Mouse (Mus musculus): ENCODE measurements around the gene Pax2.

Gene Pax2

DNA sequence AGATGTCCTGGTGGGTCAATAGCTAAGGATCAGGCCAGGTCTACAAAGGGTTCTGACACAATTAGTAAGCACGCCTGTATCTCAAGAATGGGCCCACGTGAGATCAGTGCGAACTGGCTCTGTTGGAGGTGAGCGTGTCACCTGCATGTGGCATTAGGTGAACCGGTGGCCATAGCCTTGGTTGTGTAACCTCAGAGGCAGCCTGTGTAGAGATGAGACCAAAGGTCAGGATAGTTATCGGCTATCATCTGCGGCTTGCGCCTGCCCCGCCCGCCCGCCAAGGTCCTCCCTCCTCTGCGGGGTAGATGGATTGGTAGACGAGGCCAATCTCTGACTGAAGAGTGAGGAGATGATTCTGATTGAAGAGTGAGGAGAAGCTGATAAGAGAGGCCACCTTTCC lies 15.7 kb downstream of the Pax2 start:
- no peak for DNase-seq (ENCODE audit: extremely low read depth, insufficient read length, low spot score)

GRCm38 (mm10) chr19:44781987-44782386 lies 26.1 kb downstream of the Pax2 start:
- DNase-seq (ENCODE audit: extremely low read depth, insufficient read length, low spot score) = no peak

DNA sequence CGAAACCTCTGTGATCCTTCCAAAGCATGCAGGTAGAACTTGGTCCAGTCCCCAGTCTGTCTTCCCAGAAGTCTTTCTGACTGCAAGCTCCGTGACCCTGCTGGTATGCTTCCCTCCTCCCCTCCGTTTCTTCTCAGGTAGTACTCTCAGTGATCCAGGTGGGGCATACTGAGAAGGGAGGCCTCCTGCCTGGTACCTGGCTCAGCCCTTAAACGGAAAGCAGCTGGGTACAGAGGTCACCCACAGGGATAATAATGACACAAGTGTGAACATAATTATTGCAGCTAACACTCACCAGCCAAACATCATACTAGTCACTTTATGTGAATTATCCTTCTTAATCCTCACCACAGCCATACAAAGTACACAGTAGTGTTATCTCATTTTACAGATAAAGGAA lies 28.5 kb downstream of the Pax2 start:
- DNase-seq (ENCODE audit: extremely low read depth, insufficient read length, low spot score) = no peak

GRCm38 (mm10) chr19:44788488-44788887 lies 32.6 kb downstream of the Pax2 start:
- DNase-seq (ENCODE audit: extremely low read depth, insufficient read length, low spot score) = no peak

- DNase-seq (ENCODE audit: extremely low read depth, insufficient read length, low spot score) = no peak
Measured at GRCm38 (mm10) chr19:44791981-44792380, 36.1 kb downstream of the Pax2 start.

GRCm38 (mm10) chr19:44797110-44798060 lies 41.5 kb downstream of the Pax2 start:
- DNase-seq (ENCODE audit: extremely low read depth, insufficient read length, low spot score) = no peak

DNA sequence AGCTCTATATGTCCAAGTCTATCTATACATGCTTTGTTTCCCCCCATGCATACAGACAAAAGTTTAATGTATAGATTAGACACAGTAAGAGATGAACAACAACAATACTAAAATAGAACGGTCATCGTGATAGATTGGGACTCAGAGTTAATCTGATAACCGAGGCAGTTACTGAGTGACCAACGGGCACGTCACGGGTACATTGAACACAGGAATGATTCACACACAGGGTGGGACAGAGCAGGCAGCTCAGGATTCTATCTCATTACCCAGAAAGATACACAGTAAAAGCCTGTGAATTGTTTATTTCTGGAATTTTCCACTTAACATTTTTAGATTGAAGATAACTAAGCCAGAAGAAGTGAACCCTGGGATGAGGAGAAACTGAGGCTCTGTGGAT lies 42.9 kb downstream of the Pax2 start:
- DNase-seq (ENCODE audit: extremely low read depth, insufficient read length, low spot score) = no peak

GRCm38 (mm10) chr19:44799156-44799555 lies 43.3 kb downstream of the Pax2 start:
- no peak for DNase-seq (ENCODE audit: extremely low read depth, insufficient read length, low spot score)

GRCm38 (mm10) chr19:44800327-44800726 lies 44.5 kb downstream of the Pax2 start:
- DNase-seq (ENCODE audit: extremely low read depth, insufficient read length, low spot score) = no peak

DNA sequence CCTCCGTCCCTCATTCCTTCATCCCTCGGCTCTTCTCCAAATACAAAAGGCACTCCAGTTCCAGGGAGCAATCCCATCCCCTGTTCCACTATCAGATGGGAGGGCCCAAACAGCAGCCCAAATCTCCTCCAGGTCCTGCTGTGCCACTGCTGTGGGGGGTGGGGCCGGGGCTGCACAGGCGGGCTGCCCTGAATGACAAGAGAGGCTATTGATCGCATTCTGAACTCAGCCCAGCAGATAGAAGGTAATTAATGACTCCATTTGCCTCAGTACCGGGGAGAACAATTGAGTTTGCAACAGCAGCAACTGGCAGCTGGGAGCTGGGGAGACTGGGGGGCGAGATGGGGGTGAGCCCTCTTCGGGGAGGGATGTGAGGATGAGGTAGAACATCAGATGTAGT lies 52.9 kb downstream of the Pax2 start:
- no peak for DNase-seq (ENCODE audit: extremely low read depth, insufficient read length, low spot score)

- no peak for DNase-seq (ENCODE audit: extremely low read depth, insufficient read length, low spot score)
Measured at GRCm38 (mm10) chr19:44812666-44813429, 57.0 kb downstream of the Pax2 start.

DNA sequence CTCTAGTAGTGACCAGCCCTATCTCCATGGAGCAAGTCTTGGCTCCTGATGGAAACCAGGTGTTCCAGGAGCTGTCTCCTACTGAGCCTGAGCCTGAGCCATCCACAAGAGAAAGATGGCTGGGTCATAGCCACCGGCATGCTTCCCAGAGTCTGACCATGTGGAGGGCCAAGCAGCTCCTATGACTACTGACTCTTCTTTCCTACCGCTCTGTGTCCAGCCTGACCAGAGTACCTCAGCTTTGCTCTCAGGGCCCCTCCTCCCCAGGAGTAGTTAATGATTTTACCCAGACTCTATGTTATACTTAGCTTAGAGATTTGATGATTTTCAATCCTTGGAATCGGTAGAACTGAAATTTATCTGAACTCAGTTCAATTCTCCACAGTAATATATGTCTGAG lies 59.3 kb downstream of the Pax2 start:
- DNase-seq (ENCODE audit: extremely low read depth, insufficient read length, low spot score) = no peak

DNA sequence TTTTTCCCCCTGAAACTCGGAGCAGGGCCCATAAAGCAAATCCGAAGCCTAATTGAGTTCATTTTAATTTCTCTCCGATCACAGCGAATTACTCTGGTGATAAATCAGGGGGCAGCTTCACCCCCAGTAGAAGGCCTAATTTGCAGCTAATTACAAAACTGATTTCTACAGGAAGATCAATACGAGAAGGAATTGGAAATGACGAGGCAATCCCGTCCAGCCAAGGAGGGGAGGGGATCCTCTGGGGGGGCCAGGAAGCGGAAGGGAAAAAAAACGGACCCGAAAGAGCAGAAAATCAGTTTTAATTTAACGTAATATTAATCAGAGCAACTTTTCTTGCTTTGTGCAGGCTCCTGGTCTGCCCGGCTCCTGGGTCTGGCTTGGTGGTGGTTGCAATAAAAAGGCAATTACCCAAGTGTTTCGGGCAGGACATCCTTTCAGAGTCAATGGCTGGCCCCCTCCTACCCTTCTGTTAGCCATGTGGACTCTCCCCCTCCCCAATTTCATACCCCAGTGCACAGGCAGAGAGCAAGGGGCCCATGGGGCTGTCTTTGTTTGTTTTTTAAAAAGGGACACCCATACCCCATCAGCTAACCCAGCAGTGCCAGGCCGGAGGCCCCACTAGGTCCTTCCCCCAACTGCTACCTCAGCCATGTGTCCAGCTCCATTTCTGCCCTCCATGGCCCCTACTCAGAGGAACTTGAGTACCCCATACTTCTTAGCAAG lies 61.7 kb downstream of the Pax2 start:
- DNase-seq (ENCODE audit: extremely low read depth, insufficient read length, low spot score) = no peak

- no peak for DNase-seq (ENCODE audit: extremely low read depth, insufficient read length, low spot score)
Measured at GRCm38 (mm10) chr19:44818676-44819075, 62.8 kb downstream of the Pax2 start.

DNA sequence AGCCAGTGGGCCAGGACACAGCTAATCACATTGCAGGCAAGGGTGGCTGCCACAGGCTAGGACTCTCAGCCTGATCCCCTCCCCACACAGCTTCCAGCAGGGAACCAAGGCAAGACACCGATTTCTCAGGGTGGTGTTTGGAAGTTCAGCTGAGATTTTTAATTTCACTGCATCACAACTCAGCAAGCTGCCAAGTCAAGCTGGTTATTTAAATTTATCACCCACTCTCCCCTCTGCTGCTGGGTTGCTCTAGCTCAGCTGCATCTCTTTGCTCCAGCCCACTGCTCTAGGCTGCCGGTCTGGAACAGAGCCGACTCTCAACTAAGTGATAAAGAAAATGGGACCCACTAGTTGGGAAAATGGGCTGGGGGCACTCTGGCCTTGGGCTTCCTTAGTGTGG lies 65.7 kb downstream of the Pax2 start:
- DNase-seq (ENCODE audit: extremely low read depth, insufficient read length, low spot score) = no peak

GRCm38 (mm10) chr19:44822295-44822694 lies 66.5 kb downstream of the Pax2 start:
- DNase-seq (ENCODE audit: extremely low read depth, insufficient read length, low spot score) = no peak

DNA sequence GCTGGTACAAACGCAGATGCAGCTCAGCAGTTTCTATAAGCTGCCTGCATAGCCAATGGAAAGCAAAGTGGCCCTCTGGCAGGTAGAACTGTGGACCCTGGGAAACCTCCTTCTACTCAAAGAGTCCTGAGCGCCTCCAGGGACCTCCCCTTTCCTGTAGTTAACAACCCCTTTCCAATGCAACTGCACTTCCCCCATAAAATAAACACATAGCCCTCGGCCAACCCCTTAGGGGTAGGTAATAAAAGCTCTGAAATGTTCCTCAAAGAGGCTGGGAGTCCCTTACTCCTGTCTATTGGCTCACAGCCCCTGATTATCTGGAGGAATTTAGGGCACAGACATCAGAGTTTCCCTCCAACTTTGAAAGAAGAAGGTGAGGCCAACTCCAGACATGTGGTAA lies 67.8 kb downstream of the Pax2 start:
- no peak for DNase-seq (ENCODE audit: extremely low read depth, insufficient read length, low spot score)

DNA sequence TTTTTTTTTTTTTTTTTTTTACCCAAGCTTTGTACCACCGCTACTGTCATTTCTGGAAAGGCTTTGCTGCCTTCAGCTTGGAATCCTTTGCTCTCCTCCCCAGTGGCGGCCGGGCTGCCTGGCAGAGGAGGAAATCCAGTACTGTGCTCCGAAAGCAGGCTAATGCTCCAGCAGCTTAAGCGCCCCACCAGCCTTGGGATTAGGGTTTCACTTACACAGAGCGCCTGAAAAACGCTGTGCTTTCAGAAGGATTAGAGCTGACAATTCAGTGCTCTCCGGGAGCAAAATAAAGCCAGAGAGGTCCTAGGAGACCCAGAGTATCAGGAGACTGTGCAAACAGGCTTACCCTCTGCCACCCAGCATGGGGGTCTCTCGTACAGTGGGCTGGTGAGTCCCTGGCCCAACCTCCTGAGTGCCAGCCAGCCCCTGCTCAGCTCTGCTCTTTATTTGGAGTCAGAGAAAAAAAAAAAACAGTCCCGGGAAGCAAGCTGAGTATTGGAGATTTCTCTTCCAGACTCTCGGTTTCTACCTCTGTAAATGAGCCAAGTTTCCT lies 69.4 kb downstream of the Pax2 start:
- no peak for DNase-seq (ENCODE audit: extremely low read depth, insufficient read length, low spot score)

DNA sequence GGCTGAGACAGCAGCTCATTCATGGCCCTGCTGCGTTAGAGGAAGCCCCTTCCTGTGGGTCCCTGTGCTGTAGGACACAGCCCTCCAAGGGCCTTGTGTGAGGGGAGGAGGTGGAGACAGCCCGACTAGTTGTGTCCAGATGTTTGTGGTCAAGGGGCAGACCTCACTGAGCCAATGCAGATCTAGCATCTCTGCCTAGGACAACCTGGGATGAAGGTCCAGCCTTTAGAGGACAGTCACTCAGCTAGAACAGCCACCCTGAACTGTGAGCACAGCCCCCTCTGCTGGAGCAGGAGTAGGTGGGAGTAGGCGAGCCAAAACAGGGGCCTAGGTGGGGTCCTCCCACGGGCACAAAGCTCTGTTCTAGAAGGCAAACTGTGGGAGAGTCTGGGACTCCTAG lies 70.0 kb downstream of the Pax2 start:
- DNase-seq (ENCODE audit: extremely low read depth, insufficient read length, low spot score) = no peak

GRCm38 (mm10) chr19:44833391-44833790 lies 77.5 kb downstream of the Pax2 start:
- DNase-seq (ENCODE audit: extremely low read depth, insufficient read length, low spot score) = no peak
